Mouse (Mus musculus) lung, adult 2 months (tissue): ENCODE data around the gene 9430097D07Rik.

Experiments
- CTCF ChIP-seq: fragments of 200-500 bp; IDR thresholded peaks from 2 replicates; pipeline ENCODE4 v1.5.1; 2011; ENCODE audit warnings: mild to moderate bottlenecking, low read length, control low read depth; ENCODE audit not compliant: insufficient read depth
- POLR2A ChIP-seq: fragments of 200-500 bp; IDR thresholded peaks from 2 replicates; pipeline ENCODE4 v1.6.1; 2011; ENCODE audit warnings: low read depth, mild to moderate bottlenecking, control low read depth, low read length, borderline replicate concordance; ENCODE audit errors: extremely low read depth

GRCm38 (mm10) chr2:32547380-32547779 lies 28.1 kb downstream of the 9430097D07Rik start:
- no peak for TF ChIP-seq CTCF
- no peak for TF ChIP-seq POLR2A
